Mouse (Mus musculus) liver, embryonic 11.5 days (tissue): ENCODE results near the gene Cyp27a1. TPM values are rescaled to one million over a fixed set of nuclear protein-coding genes. Genes with fewer than 3 reads are reported as not detected.

ENCODE experiments used
- ATAC-seq: fragments of 200-750 bp; cut with Nextera tagmentation; replicated peaks from 2 replicates; pipeline ENCODE4 v1.8.0; 2017; ENCODE audit warnings: moderate number of reproducible peaks, mild to moderate bottlenecking, moderate TSS enrichment, moderate library complexity; ENCODE audit not compliant: low FRiP score
- DNase-seq: peaks from one replicate; pipeline ENCODE4 v3.0.0-alpha.2; 2017; ENCODE audit warnings: low spot score
- H3K27ac ChIP-seq: fragments of 300-500 bp; sonication (generic); 2 replicates; pipeline ENCODE4 v1.5.1; 2014; ENCODE audit warnings: mild to moderate bottlenecking, low read depth, low read length, control low read depth
- H3K27me3 ChIP-seq: fragments of 300-500 bp; sonication (generic); replicated peaks from 2 replicates; pipeline ENCODE4 v1.6.1; 2014; ENCODE audit warnings: low read length, mixed read lengths; ENCODE audit not compliant: control insufficient read depth, insufficient read depth
- H3K36me3 ChIP-seq: fragments of 300-500 bp; sonication (generic); 2 replicates; pipeline ENCODE4 v1.6.1; 2014; ENCODE audit warnings: mild to moderate bottlenecking, low read length, moderate library complexity, mixed read lengths; ENCODE audit not compliant: control insufficient read depth, insufficient read depth
- H3K4me1 ChIP-seq: fragments of 300-500 bp; sonication (generic); replicated peaks from 2 replicates; pipeline ENCODE4 v1.6.1; 2014; ENCODE audit warnings: low read length, mixed read lengths; ENCODE audit not compliant: control insufficient read depth, insufficient read depth
- H3K4me2 ChIP-seq: fragments of 300-500 bp; sonication (generic); 2 replicates; pipeline ENCODE4 v1.6.1; 2014; ENCODE audit warnings: mild to moderate bottlenecking, control low read depth, moderate library complexity
- H3K4me3 ChIP-seq: fragments of 300-500 bp; sonication (generic); 2 replicates; pipeline ENCODE4 v1.5.1; 2014; ENCODE audit warnings: low read depth, low read length, control low read depth
- H3K9ac ChIP-seq: fragments of 300-500 bp; sonication (generic); 2 replicates; pipeline ENCODE4 v1.6.1; 2014; ENCODE audit warnings: low read depth, low read length, control low read depth
- H3K9me3 ChIP-seq: fragments of 300-500 bp; sonication (generic); 2 replicates; pipeline ENCODE4 v1.6.1; 2016; ENCODE audit warnings: low read length, inconsistent platforms, mixed read lengths; ENCODE audit not compliant: control insufficient read depth
- WGBS: fragments of 180-500 bp; shearing (Covaris S2); extraction: QIAGEN DNeasy Blood & Tissue Kit; methylation state at CpG from one replicate; pipeline ENCODE4 v1.1.7; 2014; 5-methylcytosine and 5-hydroxymethylcytosine counted together
- polyA plus RNA-seq: library from polyadenylated mRNA; unstranded; fragments of >200 nt; fragmentation: Nextera tagmentation; extraction: Ambion mirVana; gene quantifications from 2 replicates; pipeline ENCODE4 v1.2.1, GENCODE M21; 2014

Gene Cyp27a1
- polyA plus RNA-seq, 1 experiment from 2014 or later: 2.7 TPM

DNA sequence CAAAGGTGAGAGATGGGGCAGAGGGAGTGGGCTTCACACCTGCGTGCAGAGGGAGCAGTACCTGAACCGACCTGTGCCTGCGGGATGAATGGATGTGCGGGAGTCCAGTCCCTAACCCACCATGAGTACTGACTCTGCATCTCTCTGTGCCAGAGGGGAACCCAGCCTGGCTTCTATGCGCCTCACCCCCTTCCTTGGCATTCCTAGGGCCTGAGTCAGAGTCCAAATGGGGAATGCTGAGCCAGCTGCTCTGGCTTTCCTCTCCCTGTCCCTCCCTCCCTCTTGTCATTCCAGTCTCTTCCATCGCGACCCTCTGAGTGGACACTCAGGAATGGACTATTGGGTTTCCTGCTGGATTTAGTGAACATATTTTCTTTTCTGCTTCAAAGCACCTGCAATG, 35.9 kb downstream of the Cyp27a1 start:
- no peak overlapping the region for H3K4me3 ChIP-seq
- no peak overlapping the region for H3K9ac ChIP-seq
- no peak overlapping the region; the same call in 1 of the 2 replicates for H3K4me2 ChIP-seq
- no peak for ATAC-seq
- peaks cover 15% of the 10 kb centered on the region for H3K27me3 ChIP-seq
- H3K4me1 ChIP-seq: no peaks in the 10 kb centered on the region
- no peaks in the 10 kb centered on the region for H3K9me3 ChIP-seq
- no peaks in the 10 kb centered on the region for H3K36me3 ChIP-seq
- WGBS: 64% methylated on average over 7 of the region's 7 CpGs
- no peak overlapping the region for H3K27ac ChIP-seq
- DNase-seq: no peak

- H3K27ac ChIP-seq: no peak overlapping the region
- no peaks in the 10 kb centered on the region for H3K4me1 ChIP-seq
- DNase-seq (no peak), ATAC-seq (no peak)
- H3K4me3 ChIP-seq: no peak overlapping the region
- no peak overlapping the region for H3K9ac ChIP-seq
- WGBS: 75% methylated on average over 4 of the region's 4 CpGs
- H3K4me2 ChIP-seq: no peak overlapping the region
- H3K36me3 ChIP-seq: no peaks in the 10 kb centered on the region
- H3K27me3 ChIP-seq: peaks cover 15% of the 10 kb centered on the region
- no peaks in the 10 kb centered on the region for H3K9me3 ChIP-seq
These were observed 37.3 kb downstream of the Cyp27a1 start for GRCm38 (mm10) chr1:74750683-74751082.

DNA sequence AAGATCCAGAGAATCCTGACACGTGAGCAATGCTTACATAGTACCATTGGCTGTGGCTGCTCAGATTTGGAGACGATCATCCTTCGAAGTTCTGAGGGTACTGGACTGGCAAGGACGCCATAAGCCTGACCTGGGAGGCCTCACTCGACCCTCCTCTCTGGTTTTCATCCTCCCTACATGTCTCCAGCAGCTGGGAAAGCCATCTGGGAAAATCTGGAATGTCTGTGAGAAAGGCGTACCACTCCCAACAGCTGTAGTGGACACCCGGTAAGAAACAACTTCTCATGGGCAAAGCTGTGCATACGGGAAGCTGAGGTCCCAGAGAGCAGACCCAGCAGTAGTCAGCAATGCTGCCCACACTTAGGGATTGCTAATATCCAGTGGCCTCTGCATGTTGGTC, 38.8 kb downstream of the Cyp27a1 start:
- no peak overlapping the region for H3K27ac ChIP-seq
- DNase-seq (no peak), ATAC-seq (no peak)
- H3K9me3 ChIP-seq: no peaks in the 10 kb centered on the region
- no peak overlapping the region for H3K4me2 ChIP-seq
- no peaks in the 10 kb centered on the region for H3K36me3 ChIP-seq
- no peaks in the 10 kb centered on the region for H3K4me1 ChIP-seq
- no peak overlapping the region for H3K4me3 ChIP-seq
- no peak overlapping the region for H3K9ac ChIP-seq
- 87% methylated on average over 8 of the region's 8 CpGs for WGBS
- H3K27me3 ChIP-seq: peaks cover 15% of the 10 kb centered on the region

GRCm38 (mm10) chr1:74752833-74753232, 39.5 kb downstream of the Cyp27a1 start:
- Histone ChIP-seq H3K9me3 (no peaks in the 10 kb centered on the region), H3K27ac (no peak overlapping the region), H3K4me1 (no peaks in the 10 kb centered on the region), H3K36me3 (no peaks in the 10 kb centered on the region), H3K4me3 (no peak overlapping the region), H3K9ac (no peak overlapping the region), H3K4me2 (no peak overlapping the region), H3K27me3 (peaks cover 10% of the 10 kb centered on the region)
- 87% methylated on average over 3 of the region's 3 CpGs for WGBS
- ATAC-seq: no peak
- DNase-seq: no peak

GRCm38 (mm10) chr1:74753266-74753974, 40.0 kb downstream of the Cyp27a1 start:
- no peak overlapping the region for H3K9ac ChIP-seq
- H3K4me1 ChIP-seq: no peaks in the 10 kb centered on the region
- ATAC-seq (no peak), DNase-seq (no peak)
- 82% methylated on average over 8 of the region's 8 CpGs for WGBS
- H3K27me3 ChIP-seq: peaks cover 8% of the 10 kb centered on the region
- H3K27ac ChIP-seq: no peak overlapping the region
- H3K4me2 ChIP-seq: no peak overlapping the region
- H3K9me3 ChIP-seq: no peaks in the 10 kb centered on the region
- H3K4me3 ChIP-seq: no peak overlapping the region
- no peaks in the 10 kb centered on the region for H3K36me3 ChIP-seq

GRCm38 (mm10) chr1:74754175-74754785, 40.9 kb downstream of the Cyp27a1 start:
- WGBS: 70% methylated on average over 5 of the region's 5 CpGs
- H3K9me3 ChIP-seq: no peaks in the 10 kb centered on the region
- no peak overlapping the region for H3K4me3 ChIP-seq
- peaks cover 2% of the 10 kb centered on the region; the same call in 1 of the 2 replicates for H3K27me3 ChIP-seq
- H3K36me3 ChIP-seq: no peaks in the 10 kb centered on the region
- H3K4me1 ChIP-seq: no peaks in the 10 kb centered on the region
- no peak overlapping the region for H3K27ac ChIP-seq
- ATAC-seq (no peak), DNase-seq (no peak)
- H3K9ac ChIP-seq: no peak overlapping the region
- H3K4me2 ChIP-seq: no peak overlapping the region

DNA sequence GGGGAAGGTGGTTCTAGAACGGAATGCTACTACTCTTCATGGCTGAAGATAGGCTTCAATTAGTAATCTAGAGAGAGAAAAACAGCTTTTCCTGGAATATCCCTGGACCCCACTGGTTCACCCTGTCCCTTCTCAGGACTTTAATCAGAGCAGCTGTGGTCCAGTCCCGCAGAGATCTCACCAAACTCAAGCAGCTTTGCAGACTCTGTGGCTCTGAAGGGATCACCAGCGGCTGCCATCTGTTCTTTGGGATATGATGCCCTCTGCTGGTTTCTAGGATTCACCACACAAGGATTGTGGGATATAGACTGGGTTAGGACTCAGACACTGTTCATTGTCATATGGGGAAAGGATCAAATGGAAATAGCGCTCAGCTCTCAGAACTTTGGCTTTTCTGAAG, 46.4 kb downstream of the Cyp27a1 start:
- Histone ChIP-seq H3K36me3 (no peaks in the 10 kb centered on the region), H3K27me3 (peaks cover 22% of the 10 kb centered on the region), H3K27ac (no peak overlapping the region), H3K9me3 (no peaks in the 10 kb centered on the region), H3K9ac (no peak overlapping the region), H3K4me1 (no peaks in the 10 kb centered on the region), H3K4me2 (no peak overlapping the region), H3K4me3 (no peak overlapping the region)
- DNase-seq (no peak), ATAC-seq (no peak)
- WGBS: 24% methylated on average over 4 of the region's 4 CpGs

GRCm38 (mm10) chr1:74763081-74763480, 49.7 kb downstream of the Cyp27a1 start:
- no peak for ATAC-seq
- Histone ChIP-seq H3K9me3 (no peaks in the 10 kb centered on the region), H3K27me3 (peaks cover 35% of the 10 kb centered on the region), H3K9ac (no peak overlapping the region), H3K27ac (no peak overlapping the region), H3K4me1 (no peaks in the 10 kb centered on the region), H3K4me3 (no peak overlapping the region), H3K4me2 (no peak overlapping the region), H3K36me3 (no peaks in the 10 kb centered on the region)
- WGBS: 6% methylated on average over 6 of the region's 6 CpGs
- no peak for DNase-seq
